Mouse (Mus musculus) forebrain, embryonic 14.5 days (tissue): ENCODE results near the gene Ccdc189. TPM values are rescaled to one million over a fixed set of nuclear protein-coding genes. Genes with fewer than 3 reads are reported as not detected.
"Not testable (repeated sequence)": the region's sequence is repeated elsewhere in the genome, so short reads cannot be mapped to it uniquely, and the experiment has no call there.

Experiments used
- ATAC-seq: fragments of 200-750 bp; cut with Nextera tagmentation; 2 replicates; pipeline ENCODE4 v1.8.0; 2017; ENCODE audit warnings: mild to moderate bottlenecking, moderate library complexity
- DNase-seq: peaks from one replicate; pipeline ENCODE4 v3.0.0-alpha.2; 2015; ENCODE audit warnings: low spot score
- H3K27ac ChIP-seq: fragments of 300-500 bp; sonication (generic); 2 replicates; pipeline ENCODE4 v1.5.1; 2014; ENCODE audit warnings: low read depth, mild to moderate bottlenecking, control low read depth, low read length, moderate library complexity
- H3K27me3 ChIP-seq: fragments of 300-500 bp; sonication (generic); replicated peaks from 2 replicates; pipeline ENCODE4 v1.6.1; 2014; ENCODE audit warnings: low read length, control low read depth, mixed read lengths; ENCODE audit not compliant: control insufficient read depth, insufficient read depth
- H3K36me3 ChIP-seq: fragments of 300-500 bp; sonication (generic); 2 replicates; pipeline ENCODE4 v1.6.1; 2014; ENCODE audit warnings: low read length, control low read depth; ENCODE audit not compliant: control insufficient read depth, insufficient read depth
- H3K4me1 ChIP-seq: fragments of 300-500 bp; sonication (generic); 2 replicates; pipeline ENCODE4 v1.6.1; 2014; ENCODE audit warnings: antibody characterized with exemption, low read length, control low read depth; ENCODE audit not compliant: control insufficient read depth, insufficient read depth
- H3K4me2 ChIP-seq: fragments of 300-500 bp; sonication (generic); 2 replicates; pipeline ENCODE4 v1.6.1; 2014; ENCODE audit warnings: mild to moderate bottlenecking, control low read depth, low read length
- H3K4me3 ChIP-seq: fragments of 300-500 bp; sonication (generic); 2 replicates; pipeline ENCODE4 v1.5.1; 2014; ENCODE audit warnings: low read depth, low read length, control low read depth
- H3K9ac ChIP-seq: fragments of 300-500 bp; sonication (generic); 2 replicates; pipeline ENCODE4 v1.6.1; 2014; ENCODE audit warnings: mild to moderate bottlenecking, low read length, control low read depth, moderate library complexity
- H3K9me3 ChIP-seq: fragments of 300-500 bp; sonication (generic); replicated peaks from 2 replicates; pipeline ENCODE4 v1.6.1; 2016; ENCODE audit warnings: low read length, control low read depth, mixed read lengths; ENCODE audit not compliant: control insufficient read depth
- WGBS: fragments of 180-500 bp; shearing (Covaris S2); extraction: QIAGEN DNeasy Blood & Tissue Kit; methylation state at CpG from one replicate; pipeline ENCODE4 v1.1.7; 2014; 5-methylcytosine and 5-hydroxymethylcytosine counted together
- polyA plus RNA-seq: library from polyadenylated mRNA; unstranded; fragments of >200 nt; fragmentation: Nextera tagmentation; extraction: Ambion mirVana; gene quantifications from 2 replicates; pipeline ENCODE4 v1.2.1, GENCODE M21; 2014

Gene Ccdc189
- polyA plus RNA-seq, result 12.5 and 12.8 TPM in 2 replicates

DNA sequence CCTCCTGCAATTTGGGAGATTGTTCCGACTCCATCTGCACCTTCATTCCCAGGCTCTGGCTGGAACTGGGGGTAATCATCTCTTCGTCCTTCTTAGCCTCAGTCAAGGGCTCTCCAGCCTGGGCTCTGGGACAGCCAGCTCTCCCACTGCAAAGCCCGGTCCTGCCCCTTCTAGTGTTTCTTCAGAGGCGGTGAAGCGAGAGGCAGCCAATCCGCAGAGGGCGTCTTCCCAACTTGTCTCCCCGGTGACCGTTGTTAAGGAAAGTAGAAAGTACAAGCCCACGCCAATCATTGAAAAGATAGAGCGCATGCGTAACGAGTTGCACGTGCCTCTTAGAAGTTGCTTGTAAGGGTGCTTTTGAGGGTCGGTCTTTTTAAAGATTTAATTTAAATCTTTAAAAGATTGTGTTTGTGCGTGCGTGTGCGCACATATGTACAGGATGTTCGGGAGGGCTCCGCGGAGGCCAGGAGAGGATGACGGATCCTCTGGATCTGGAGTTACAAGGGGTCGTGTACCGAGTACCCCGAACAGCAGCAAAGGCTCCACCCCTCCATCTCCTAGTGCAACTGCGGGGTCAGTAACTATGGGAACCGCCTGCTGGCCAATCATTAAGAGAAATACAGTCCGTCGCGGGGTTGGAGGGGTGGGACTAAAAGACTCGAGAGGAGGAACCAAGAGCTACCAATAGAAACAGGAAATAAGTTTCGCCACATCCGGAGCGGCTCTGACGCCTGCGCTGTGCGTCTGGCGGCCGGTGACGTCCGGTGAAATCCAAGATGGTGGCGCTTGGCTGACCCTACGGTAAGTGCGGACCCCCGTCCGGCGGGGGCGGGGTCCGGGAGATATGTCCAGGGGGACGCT is at the start of gene Ccdc189, which contains the start of gene Rnf40:
Gene Ccdc189 (minus strand): TSS at position 585 of the 861 bp plus-strand sequence.
Gene Rnf40 (plus strand): TSS at position 757 of the 861 bp plus-strand sequence.
- Histone ChIP-seq H3K27me3 (no peaks in the 10 kb centered on the region), H3K4me2 (peak within 1 kb of the TSS; percentile 60), H3K9ac (peak within 1 kb of the TSS; percentile 81), H3K4me3 (peak within 1 kb of the TSS; percentile 73), H3K27ac (peak within 1 kb of the TSS; percentile 80), H3K9me3 (no peaks in the 10 kb centered on the region), H3K4me1 (peaks cover 16% of the 10 kb centered on the region), H3K36me3 (peaks cover 53% of the 10 kb centered on the region)
- under 1% methylated on average over 50 of the region's 50 CpGs for WGBS
- DNase-seq, result peak; percentile 99
- peak; percentile 98 for ATAC-seq

DNA sequence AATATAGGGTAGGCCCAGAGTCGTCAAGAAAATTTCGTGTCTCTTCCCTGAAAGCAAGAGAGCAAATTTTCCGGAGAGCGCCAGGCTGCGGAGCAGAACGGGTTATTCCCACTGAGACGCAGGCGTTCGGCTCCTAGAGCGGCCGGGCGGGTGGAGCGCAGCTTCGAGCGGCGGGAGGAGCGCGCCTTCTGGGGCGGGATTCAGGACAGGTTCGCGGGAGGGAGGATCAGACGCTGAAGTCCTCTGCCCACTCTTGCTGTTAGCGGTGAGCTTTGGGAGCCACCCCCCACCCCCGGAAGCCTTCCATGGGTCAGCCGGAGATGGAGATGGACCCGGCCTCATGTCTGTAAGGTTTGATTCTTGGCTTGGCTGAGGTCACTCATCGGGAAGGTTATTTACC is 48.6 kb upstream of the Ccdc189 start:
- H3K27ac ChIP-seq, result no peak overlapping the region
- peak overlapping the region; percentile 75 for H3K9ac ChIP-seq
- no peaks in the 10 kb centered on the region for H3K36me3 ChIP-seq
- under 1% methylated on average over 27 of the region's 27 CpGs for WGBS
- H3K4me2 ChIP-seq, result peak overlapping the region; percentile 72
- H3K4me1 ChIP-seq, result peaks cover 5% of the 10 kb centered on the region; the same call in 1 of the 2 replicates
- H3K9me3 ChIP-seq, result no peaks in the 10 kb centered on the region
- ATAC-seq (peak; percentile 81), DNase-seq (peak; percentile 85)
- H3K27me3 ChIP-seq, result no peaks in the 10 kb centered on the region
- peak overlapping the region; percentile 50 for H3K4me3 ChIP-seq

DNA sequence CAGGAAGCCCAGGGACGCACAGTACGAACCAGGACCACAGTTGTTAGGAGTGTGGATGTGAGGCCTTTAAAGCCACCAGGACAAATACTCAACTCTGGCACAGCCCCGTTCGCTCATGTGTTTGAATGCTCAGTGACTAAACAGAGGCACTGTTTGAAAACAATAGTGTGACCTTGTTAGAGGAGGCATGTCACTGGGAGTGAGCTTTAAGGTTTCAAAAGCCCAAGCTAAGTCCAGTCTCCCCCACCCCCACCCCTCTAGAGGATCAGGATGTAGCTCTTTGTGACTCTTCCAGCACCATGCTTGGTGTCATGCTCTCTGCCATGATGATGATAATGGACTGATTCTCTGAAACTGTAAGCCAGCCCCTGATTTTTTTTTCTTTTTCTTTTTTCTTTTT is 43.0 kb upstream of the Ccdc189 start:
- H3K4me2 ChIP-seq, result no peak overlapping the region
- no peaks in the 10 kb centered on the region for H3K36me3 ChIP-seq
- no peaks in the 10 kb centered on the region for H3K9me3 ChIP-seq
- WGBS, result 51% methylated on average over 4 of the region's 4 CpGs
- H3K9ac ChIP-seq, result no peak overlapping the region
- no peak overlapping the region for H3K27ac ChIP-seq
- ATAC-seq, result no peak
- H3K4me3 ChIP-seq, result no peak overlapping the region
- no peaks in the 10 kb centered on the region; the same call in 1 of the 2 replicates for H3K4me1 ChIP-seq
- DNase-seq, result no peak
- no peaks in the 10 kb centered on the region for H3K27me3 ChIP-seq

DNA sequence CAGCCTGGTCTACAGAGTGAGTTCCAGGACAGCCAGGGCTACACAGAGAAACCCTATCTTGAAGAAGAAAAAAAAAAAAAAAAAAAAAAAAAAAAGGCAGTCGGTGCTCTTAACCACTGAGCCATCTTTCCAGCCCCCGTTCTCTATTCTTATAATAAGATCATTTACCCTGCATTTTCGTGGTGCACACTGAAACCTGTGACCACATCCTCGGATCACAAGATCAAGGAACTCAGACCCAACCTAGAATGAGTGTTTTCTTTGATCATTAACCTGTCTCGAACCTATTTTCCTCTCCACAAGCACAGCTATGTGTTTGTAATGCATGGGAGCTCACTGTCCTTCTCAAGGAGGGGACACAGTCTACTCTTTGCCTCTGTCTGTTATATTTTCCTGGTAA is 40.3 kb upstream of the Ccdc189 start:
- no peaks in the 10 kb centered on the region for H3K4me1 ChIP-seq

DNA sequence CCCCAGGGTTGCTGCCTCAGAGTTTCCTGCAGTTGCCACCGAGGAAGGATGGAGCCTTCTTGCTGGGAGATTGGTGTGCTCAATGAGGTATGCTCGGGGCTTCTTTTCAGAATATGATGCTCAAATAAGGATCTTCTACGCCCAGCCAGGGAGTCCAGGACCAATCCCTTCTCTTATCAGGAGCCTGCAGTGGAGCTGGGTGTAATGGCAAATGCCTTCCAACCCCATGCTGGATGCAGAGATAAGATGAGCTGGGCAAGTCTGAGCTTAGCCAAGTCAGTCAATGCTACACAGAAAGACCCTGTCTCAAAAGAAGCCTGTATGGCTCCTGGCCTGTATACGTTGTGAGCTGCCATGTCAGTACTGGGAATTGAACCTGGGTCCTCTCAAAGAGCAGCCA is 38.1 kb upstream of the Ccdc189 start:
- ATAC-seq, result no peak
- DNase-seq, result no peak
- Histone ChIP-seq H3K9ac (no peak overlapping the region), H3K4me2 (no peak overlapping the region), H3K4me3 (no peak overlapping the region), H3K9me3 (no peaks in the 10 kb centered on the region), H3K36me3 (no peaks in the 10 kb centered on the region), H3K27me3 (no peaks in the 10 kb centered on the region), H3K4me1 (no peaks in the 10 kb centered on the region), H3K27ac (no peak overlapping the region)
- 91% methylated on average over 4 of the region's 4 CpGs for WGBS

More for the DNA sequence above, 40.3 kb upstream of the Ccdc189 start:
- ATAC-seq (no peak), DNase-seq (no peak)
- H3K4me2 ChIP-seq, result no peak overlapping the region
- no peak overlapping the region for H3K4me3 ChIP-seq
- 87% methylated on average over 5 of the region's 5 CpGs for WGBS
- H3K9me3 ChIP-seq, result no peaks in the 10 kb centered on the region
- no peak overlapping the region for H3K9ac ChIP-seq
- no peaks in the 10 kb centered on the region for H3K27me3 ChIP-seq
- no peak overlapping the region for H3K27ac ChIP-seq
- no peaks in the 10 kb centered on the region for H3K36me3 ChIP-seq

DNA sequence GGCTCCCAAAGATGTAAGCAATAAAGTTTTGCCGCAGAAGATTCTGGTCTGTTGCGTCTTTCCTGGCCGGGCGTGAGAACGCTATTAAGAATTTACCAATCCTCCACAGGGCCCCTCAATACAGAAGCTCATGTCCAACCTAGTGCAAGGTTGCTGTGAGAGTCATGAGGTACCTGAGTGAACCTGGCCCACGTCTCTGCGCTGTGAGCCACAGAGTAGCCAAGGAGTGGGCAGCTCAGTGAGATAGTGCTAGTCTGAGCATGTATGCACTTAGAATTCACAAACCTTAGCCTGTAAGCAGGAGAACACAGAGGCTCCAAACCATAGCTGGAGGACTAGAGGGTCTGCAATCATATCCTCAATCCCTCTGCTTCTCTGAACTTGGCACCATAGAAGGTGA is 37.6 kb upstream of the Ccdc189 start:
- DNase-seq (no peak), ATAC-seq (no peak)
- Histone ChIP-seq H3K9ac (no peak overlapping the region), H3K27ac (no peak overlapping the region), H3K4me3 (no peak overlapping the region), H3K4me1 (no peaks in the 10 kb centered on the region), H3K9me3 (no peaks in the 10 kb centered on the region), H3K36me3 (no peaks in the 10 kb centered on the region), H3K4me2 (no peak overlapping the region), H3K27me3 (no peaks in the 10 kb centered on the region)
- 98% methylated on average over 7 of the region's 7 CpGs for WGBS

DNA sequence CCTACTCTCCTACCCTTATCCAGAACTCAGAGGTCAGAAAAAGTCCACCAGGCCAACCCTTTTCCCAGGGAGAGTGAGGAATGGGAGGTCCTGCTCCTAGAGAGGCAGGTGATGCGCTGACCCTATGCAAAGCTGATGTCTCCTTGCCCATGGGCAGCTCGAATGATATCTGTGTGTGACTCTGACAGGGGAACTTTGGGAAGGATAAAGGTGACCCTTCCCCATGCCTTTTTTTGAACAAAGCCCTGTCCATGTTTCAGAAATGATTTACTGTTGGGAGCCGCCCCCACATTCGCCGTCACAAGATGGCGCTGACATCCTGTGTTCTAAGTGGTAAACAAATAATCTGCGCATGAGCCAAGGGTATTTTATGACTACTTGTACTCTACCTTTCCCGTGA is 30.0 kb upstream of the Ccdc189 start:
- H3K4me2 ChIP-seq, H3K36me3 ChIP-seq, H3K4me3 ChIP-seq, H3K27ac ChIP-seq, ATAC-seq, H3K9me3 ChIP-seq, DNase-seq, H3K27me3 ChIP-seq, H3K9ac ChIP-seq: not testable (repeated sequence)
- 79% methylated on average over 7 of the region's 8 CpGs for WGBS
- peaks cover 17% of the 10 kb centered on the region for H3K4me1 ChIP-seq

DNA sequence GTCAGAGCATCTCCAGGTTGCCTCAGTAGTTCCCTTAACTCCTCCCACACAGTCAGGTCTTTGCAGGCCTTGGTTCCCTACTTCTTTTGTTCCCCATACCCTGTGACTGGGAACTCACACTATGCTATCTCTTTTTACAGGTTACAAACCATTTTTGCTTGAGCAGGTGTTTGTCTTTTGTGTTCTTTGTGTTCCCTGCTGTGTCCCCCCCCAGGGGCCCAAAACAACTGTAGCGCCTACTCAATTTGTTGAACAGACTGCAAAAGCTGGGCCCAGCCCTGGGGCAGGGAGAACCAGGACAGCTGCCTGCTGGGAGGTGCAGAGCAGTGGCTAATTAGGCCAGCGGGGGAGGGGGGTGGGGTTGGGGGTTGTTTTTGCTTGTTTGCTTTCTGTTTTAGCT is 29.6 kb upstream of the Ccdc189 start:
- Histone ChIP-seq H3K4me2 (no peak overlapping the region), H3K27ac (no peak overlapping the region; the same call in 1 of the 2 replicates), H3K4me3 (no peak overlapping the region), H3K9me3 (no peaks in the 10 kb centered on the region), H3K4me1 (peaks cover 17% of the 10 kb centered on the region), H3K27me3 (no peaks in the 10 kb centered on the region), H3K9ac (0 out of 2 replicates have a peak overlapping the region, but pooled peaks have one; percentile 8), H3K36me3 (no peaks in the 10 kb centered on the region)
- no peak for ATAC-seq
- 9% methylated on average over 2 of the region's 2 CpGs for WGBS
- DNase-seq, result no peak

DNA sequence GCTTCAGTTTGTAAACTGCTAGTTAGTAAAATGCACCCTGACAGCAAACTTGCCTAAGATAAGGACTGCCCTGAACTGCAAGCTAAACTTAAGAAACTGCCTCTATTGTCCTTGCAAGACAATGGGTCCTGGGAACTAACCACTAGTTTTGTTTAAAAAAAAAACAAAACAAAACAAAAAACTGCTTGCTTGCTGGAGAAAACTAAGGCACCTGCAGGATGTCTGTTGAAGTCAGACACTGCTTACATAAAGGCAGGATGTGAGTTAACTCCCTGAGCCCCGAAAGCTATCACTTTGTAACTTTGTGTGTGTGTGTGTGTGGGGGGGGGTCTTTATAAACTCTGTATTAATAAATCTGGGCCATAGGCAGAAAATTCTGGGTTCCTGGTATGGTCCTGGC is 28.5 kb upstream of the Ccdc189 start:
- no peak overlapping the region for H3K27ac ChIP-seq
- DNase-seq (no peak), ATAC-seq (no peak)
- H3K36me3 ChIP-seq, result peaks cover 9% of the 10 kb centered on the region
- no peaks in the 10 kb centered on the region for H3K9me3 ChIP-seq
- H3K4me3 ChIP-seq, result no peak overlapping the region
- peaks cover 17% of the 10 kb centered on the region for H3K4me1 ChIP-seq
- H3K9ac ChIP-seq, result no peak overlapping the region
- H3K4me2 ChIP-seq, result no peak overlapping the region
- WGBS, result 82% methylated on average over 1 of the region's 1 CpGs
- no peaks in the 10 kb centered on the region for H3K27me3 ChIP-seq
